Mouse (Mus musculus): ENCODE measurements around the gene Zcrb1.
"Not testable (repeated sequence)": the region's sequence is repeated elsewhere in the genome, so short reads cannot be mapped to it uniquely, and the experiment has no call there.

Gene Zcrb1

DNA sequence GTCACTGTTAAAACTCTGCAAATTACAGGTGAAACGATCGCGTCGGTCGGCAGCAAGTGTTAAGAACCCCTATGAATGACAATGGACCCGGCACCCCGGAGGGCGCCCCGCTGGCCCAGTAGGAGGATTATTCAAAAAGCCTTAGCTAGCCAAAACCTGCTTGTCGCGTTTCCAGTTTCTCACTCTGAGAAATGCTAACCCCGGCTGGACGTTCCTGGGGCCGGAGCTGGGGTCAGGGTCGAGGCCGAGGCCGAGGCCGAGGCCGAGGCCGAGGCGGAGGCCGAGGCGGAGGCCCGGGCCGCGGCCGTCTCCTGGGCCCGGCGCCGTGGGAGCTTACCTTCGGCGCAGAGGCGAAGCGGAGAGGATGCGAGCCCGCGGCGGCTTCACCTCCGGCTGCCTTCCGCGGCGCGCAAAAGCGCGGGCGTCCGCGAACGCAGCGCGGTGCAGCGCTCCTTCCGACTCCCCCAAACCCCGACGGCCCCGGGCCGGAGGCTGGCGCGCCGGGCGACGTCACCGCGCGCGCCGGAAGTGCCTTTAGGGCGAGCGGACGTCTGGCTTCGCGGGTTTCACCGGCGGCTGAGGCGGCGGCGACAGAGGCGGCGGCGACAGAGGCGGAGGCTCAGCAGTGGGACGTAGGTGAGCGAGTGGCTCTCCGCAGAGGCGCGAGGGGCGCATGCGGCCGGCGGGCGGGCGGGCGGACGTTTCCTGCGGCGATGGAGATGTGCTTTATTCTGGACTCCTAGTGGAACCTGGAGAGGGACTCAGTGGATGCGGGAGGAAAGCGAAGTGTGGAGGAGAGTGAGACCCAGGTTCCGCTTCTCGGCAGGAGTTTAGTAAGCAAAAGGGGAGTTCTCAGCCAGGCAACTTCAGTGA is at the start of gene Zcrb1, which contains the start of gene Pphln1:
Gene Zcrb1, minus strand, starts transcription at position 509 of the 873 bp plus-strand sequence.
Gene Pphln1, plus strand, starts transcription at position 525 of the 873 bp plus-strand sequence.
- peak; percentile 79 to 83 for DNase-seq

DNA sequence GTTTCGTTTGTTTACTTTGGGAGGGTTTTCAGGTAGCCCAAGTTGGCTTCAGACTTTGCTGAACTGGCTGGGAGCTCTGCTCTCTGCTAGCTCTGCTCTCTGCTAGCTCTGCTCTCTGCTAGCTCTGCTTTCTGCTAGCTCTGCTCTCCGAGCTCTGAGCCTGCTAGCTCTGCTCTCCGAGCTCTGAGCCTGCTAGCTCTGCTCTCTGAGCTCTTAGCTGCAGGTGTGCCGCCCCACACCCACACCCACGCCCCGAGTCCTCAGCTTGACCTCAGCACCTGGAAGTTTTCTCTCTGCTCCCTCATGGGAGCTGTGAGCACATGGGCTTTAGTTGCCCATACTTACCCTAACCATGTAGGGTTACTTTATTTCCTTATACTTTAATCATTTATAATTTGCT is 45.5 kb upstream of the Zcrb1 start:
- DNase-seq = no peak

DNA sequence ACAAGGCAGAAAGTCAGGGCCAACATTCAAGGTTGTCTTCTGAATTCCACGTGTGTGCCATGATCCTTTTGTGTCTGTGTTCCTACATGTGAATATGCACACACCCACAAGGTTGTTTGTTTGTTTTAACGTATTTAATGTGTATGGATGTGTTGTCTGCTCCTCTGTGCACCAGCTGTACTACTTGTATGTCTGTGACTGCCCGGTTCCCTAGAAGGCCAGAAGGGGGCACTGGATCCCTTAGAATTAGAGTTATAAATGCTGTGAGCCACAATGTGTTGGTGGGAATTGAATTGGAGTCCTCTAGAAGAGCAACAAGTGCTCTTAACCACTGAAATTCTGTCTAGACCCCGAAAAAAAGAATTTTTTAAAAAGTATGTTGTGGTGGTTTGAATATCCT is 44.1 kb upstream of the Zcrb1 start:
- DNase-seq = no peak

DNA sequence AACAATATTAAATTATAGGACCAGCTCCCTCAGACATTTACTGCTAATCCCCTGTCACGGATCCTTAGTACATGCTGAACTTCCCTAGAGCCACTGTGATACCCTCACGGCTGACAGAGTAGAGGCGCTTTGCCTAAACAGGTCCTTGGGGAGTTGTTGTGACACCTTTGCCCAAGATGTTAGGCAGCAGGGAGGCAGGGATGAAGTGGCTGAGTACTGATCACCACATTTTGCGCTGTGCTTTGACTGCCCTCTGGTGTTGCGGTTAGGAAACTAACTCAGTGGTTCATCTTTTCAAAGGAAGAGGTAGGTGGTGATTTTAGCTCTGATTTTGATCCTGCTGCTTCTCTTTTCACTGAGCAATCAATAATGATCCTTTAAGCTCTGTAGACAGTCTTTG is 40.5 kb upstream of the Zcrb1 start:
- peak; percentile 30 to 43 for DNase-seq

DNA sequence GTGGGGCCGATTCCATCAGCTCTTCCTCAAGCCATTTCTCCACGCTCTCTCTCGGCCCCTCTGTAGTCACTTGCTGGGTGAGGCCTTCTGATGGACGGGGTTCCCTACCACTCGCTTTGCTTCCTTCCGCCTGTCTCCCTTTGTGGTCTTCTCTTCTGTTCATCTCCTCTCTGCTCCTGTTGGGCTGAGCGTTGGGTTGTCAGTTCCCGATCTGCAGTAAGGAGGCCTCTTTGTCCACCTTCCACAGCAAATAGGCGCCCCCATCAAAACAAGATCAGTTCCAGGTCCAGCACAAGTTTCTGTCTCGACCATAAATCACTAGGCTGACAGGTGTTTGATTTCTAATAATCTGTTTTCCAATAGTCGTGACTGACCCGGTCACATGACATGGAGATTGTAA is 37.9 kb upstream of the Zcrb1 start:
- no peak for DNase-seq

DNA sequence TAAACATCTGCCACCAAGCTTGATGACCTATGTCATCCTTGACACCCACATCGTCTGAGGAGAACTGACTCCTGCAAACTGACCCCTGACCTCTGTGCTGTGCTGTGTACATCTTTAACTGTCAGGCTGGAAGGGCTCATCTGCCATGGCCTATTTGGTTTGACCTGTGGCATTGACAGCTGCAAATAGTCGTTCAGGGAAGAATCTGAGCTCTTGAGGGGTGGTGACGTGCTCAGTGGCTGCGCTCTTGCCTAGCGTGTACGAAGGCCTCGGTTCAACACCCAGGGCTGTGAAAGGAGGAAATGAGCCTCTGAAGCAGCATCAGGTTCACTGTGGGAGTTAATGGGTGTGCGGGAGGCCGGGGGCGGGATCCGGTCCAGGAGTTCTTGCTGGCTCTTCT is 35.7 kb upstream of the Zcrb1 start:
- no peak for DNase-seq

DNA sequence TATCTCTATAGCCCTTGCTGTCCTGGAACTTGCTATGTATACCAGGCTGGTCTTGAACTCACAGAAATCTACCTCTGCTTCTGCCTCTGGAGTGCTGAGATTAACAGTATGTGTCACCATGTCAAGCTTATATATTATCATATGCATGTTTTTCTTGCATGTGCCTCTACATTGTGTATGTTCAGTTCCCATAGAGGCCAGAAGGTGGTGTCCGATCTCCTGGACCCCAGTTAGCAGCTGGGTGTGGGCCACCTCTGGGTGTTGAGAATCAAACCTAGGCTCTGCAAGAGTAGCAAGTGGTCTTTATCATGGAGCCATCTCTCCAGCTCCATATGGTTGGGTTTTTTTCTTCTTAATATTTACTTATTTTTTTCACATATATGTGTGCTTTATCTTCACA is 24.4 kb upstream of the Zcrb1 start:
- DNase-seq = no peak

DNA sequence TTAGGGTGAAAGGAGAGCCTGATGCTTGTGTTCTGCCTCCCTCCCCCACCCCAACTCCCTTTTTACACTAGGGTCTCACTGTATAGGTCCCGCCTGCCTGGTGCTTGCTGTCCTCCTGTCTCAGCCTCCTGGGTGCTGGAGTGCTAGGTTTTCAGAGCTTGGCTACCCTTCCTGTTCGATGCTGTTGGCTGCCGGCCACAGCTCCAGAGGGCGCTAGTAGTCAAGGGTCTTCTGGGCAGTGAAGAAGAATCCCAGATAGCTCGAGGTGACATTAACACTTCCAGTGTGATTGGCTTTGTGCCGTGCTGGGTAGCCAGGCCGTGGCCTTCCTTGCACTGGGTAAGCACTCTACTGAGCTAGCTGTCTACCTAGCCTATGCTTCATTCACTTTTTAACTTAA is 22.5 kb upstream of the Zcrb1 start:
- no peak for DNase-seq

DNA sequence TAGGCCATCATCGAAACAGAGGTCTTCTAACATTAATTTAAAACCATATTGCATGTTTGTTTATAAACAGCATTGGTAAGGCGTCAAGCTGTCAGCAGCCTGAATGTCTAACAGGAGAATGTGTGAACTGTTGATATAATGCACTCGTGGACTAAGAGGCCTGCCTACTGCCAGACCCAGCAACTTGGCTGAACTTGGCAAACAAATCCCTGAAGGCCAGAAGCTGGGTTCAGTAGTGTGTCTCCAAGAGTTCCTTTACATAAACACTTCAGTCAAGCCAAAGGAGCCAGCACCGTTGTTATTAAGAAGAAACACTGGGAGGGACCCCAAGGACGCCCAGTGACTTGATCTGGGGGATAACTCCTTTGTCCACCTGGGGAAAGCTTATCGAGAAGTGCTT is 18.2 kb upstream of the Zcrb1 start:
- DNase-seq = peak; percentile 39 to 48

DNA sequence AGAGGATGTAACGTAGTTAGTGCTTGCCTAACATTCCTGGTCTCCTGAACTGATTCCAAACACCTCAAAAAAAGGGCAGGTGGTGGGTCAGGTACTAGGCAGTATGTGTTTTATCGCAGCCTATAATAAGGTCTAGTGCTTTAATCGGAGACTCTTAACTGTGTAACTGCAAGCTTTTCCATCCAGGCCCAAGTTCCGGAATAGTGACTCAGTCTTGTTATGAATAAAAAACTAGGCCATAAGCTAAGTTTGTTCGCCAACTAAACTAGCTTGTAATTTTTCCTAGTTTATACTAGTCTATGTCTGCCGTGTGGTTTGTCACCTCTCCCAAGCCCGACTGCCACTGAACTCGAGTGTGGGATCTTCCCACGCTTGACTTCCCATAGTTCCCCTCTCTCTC is 16.3 kb upstream of the Zcrb1 start:
- DNase-seq = no peak

DNA sequence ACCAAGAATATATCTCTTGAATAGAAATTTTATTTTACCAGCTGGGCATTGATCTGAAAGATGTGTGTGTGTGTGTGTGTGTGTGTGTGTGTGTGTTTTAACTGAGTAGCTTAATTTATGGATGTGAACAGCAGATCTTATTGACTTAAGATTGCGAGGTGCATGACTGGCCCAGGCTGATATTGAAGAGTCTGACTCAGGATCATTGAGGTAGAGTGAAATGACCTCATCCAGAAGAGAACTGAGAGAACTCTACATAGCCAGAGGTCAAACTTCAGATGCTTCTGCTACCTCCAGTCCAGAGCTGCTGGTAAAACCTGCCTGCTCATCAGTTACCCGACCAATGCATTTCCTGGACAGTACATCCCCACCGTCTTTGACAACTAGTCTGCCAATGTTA is 14.3 kb upstream of the Zcrb1 start:
- no peak for DNase-seq

DNA sequence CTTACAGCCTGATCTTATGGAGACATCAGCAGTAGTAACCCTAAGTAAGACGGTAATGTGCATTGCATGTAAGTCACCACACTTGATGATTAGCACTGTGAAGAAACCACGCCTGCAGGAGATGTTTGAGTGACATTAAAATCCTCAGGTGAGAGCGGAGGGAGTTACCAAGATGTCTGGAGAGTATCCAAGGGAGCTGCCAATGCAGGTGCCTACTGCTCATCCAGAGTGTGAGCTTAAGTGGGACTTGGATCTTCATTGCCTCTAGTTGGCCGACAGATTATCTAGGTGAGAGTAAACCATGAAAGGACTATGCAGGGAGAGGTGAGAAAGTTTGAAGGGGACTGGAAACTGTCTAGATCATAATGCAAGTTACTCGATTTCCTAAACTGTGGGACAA is 8.4 kb upstream of the Zcrb1 start:
- no peak for DNase-seq

DNA sequence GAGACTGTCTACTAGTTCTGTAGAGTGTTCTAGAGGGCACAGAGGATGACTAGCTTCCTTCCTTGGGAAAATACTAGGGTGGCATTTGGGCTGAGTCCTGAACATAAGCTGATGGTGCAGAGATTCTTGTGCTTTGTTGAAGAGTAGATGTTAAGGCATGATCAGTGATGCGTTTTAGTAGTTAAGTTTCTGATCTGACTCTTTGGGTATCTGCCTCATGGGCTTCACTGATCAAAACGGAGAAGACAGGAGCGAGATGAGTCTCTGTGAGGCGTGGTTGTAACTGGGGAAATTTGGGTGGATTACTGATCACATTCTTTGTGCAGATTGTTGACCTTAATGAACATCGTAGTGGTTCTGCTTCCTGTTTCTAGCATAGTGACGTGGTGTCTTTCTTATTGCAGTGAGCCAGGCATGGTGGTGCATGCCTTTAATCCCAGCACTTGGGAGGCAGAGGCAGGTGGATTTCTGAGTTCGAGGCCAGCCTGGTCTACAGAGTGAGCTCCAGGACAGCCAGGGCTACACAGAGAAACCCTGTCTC is 7.4 kb upstream of the Zcrb1 start:
- no peak for DNase-seq

DNA sequence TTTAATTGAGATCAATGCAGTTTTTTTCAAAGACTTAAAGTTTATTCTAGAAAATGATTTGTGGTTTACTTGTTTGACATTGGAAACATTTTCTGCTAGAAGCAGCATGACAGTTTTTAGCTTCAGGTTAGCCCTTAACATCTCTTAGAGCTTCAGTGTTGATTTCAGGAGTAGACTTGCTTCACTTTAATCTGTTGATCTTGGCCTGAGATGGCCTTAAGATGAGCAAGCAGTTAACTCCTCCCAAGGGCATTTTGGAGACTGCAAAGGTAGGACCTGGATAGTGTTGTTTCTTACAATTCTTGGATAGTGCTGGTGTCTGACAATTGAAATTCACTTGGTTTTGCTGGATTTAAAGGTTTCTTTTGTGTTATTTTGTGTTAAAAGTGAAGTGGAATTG is 6.7 kb upstream of the Zcrb1 start:
- DNase-seq = no peak

DNA sequence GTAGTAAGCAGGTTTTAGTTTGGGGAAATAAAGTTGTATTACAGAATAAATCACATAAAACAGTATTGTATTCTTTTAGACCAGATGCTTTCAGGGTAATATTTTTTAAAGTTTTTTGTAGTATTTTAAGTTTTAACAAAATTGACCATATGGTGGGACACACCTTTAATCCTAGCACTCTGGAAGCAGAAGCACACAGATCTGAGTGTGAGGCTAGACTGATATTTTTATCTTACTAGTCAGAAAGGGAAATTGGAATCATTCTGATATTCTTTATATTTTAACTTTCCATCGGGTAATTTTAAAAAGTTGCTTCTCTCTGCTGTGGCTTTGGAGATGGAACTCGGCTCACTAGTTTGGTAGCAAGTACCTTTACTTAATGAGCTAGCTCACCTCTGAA is 4.6 kb upstream of the Zcrb1 start:
- DNase-seq = no peak

DNA sequence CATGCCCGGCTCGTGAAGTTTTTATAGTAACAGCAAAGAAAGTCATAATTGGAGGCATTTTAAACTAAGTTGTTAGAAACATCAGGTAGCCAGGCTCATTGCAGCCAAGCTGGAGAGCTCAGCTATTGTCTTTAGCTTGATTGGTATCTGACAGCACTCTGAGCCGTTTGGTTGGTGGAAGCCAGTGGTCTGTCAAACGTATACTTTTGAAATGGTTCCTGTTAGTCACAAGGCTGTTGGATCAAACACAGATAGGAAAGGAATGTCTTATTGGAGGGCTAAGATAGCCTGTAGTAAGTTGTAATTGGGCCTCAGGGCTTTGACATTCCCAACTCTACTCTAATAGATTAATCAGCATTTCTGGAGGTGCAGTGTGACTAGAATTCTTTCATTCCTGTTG is 3.3 kb upstream of the Zcrb1 start:
- no peak for DNase-seq

DNA sequence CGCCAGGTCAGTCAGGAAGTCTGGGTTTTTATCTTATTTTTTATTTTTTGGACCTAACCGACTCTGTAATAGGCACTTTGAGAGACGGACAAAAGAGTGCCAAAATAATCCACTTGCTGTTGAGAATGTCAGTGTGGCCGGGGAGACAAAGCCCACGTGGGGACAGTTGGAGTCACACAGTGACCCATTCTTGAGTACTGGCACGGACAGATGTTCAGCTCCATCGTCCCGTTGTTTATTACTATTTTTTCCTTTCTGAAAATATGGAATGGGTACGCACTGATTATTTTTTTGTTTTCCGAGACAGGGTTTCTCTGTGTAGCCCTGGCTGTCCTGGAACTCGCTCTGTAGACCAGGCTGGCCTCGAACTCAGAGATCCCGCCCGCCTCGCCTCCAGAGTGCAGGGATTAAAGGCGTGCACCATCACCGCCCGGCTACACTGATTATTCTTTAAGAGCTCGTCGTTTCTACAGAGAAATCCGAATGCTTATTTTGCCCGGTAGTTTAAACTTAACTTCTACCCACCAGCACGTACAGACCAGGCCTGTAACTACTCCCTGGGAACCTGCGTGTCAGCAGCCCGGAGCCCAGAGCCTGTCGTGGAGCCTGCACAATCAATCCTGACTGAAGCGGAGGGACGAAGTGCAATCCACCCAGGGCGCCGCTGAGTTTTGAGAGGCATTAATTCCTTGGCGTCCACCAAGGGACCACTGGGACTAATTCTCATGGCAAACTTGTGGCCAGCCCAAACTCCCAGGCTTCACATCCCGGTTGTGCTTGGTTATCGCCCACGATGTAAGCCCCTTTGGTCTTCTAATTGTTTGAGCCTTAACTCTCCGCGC is 786 bp upstream of the Zcrb1 start:
- no peak for DNase-seq

DNA sequence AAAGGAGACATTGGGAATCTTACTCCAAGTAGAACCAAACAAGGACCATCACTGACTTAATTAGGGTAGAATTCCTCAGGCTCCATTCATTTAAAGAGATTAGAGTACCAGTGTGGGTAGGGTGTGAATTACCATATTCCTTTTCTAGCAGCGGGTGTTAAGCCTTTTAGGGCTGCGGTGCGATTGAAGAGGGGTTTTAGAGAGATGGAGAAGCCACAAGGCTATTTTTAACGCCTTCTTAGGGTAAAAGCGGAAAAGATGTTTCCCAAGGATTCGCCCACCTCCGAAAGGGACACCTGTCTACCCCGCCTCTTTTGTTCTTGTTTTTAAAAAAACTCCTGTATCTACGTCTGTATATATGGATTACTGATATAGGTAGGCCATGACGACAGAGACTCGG is 865 bp downstream of the Zcrb1 start:
- DNase-seq = no peak

DNA sequence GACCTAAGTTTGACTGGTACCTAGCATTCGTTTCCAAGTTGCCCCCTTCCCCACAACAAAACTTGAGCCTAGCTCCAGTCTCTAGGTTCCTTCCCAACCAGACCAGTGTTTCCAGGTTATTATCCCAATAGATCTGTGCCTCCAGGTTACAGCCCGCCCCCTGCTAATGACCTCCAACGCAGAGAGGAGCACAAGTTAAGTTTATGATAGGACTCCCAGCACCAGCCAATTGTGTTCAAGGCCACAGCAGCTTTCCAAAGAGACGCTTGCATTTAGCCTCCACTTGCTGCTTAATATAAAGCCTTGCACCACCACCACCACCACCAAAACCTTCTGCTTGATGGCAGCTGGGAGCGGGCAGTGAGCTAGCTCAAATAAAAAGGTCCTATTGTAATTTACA is 16.8 kb downstream of the Zcrb1 start:
- DNase-seq = no peak

DNA sequence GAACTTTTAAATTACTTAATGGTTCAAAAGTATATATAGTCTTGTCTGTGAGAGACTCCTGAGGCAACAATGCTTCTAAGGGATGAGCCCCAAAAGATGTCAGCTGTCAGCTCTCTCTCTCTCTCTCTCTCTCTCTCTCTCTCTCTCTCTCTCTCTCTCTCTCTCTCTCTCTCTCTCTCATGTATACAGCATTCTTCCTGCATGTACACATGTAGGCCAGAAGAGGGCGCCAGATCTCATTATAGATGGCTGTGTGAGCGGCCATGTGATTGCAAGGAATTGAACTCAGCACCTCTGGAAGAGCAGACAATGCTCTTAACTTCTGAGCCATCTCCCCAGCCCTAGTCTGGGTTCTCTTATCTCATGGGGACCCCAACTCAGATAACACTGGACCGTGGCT is 19.0 kb downstream of the Zcrb1 start:
- DNase-seq = no peak

DNA sequence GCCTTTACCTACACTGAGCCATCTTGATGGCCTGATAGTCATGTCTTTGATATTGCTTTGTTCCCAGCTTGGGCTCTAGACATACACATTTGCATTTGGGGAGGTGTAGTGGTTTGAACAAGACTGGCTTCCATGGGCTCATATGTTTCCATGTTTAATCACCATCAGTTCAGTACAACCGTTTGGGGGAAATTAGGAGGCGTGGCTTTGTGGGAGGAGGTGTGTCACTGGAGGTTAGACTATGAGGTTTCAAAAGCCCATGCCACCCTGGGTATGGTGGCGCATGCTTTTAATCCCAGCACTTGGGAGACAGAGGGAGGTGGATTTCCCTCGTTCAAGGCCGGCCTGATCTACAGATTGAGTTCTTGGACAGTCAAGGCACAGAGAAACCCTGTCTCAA is 22.4 kb downstream of the Zcrb1 start:
- no peak for DNase-seq

DNA sequence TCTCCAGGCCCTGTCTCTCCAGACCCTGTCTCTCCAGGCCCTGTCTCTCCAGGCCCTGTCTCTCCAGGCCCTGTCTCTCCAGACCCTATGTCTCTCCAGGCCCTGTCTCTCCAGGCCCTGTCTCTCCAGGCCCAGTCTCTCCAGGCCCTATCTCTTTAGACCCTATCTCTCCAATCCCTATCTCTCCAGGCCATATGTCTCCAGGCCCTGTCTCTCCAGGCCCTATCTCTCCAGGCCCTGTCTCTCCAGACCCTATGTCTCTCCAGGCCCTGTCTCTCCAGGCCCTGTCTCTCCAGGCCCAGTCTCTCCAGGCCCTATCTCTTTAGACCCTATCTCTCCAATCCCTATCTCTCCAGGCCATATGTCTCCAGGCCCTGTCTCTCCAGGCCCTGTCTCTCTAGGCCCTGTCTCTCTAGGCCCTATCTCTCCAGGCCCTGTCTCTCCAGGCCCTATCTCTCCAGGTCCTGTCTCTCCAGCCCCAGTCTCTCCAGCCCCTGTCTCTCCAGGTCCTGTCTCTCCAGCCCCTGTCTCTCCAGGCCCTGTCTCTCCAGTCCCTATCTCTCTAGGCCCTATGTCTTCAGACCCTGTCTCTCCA is 25.5 kb downstream of the Zcrb1 start:
- DNase-seq = not testable (repeated sequence)

DNA sequence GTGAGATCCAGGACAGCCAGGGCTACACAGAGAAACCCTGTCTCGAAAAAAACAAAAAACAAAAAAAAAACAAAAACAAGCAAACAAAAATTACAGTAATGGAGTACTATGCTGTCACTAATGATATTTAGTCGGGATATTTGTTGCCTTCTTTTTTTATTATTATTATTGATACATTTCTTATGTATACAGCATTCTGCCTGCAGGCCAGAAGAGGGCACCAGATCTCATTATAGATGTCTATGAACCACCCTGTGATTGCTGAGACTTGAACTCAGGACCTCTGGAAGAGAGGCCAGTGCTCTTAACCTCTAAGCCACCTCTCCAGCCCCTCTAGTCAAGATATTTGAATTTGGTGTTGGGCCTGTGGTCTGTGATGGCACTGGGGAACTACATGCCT is 26.3 kb downstream of the Zcrb1 start:
- DNase-seq = no peak

Measured in lung, adult 18-20 months (tissue).